Mouse (Mus musculus) midbrain, embryonic 11.5 days (tissue): ENCODE measurements around the gene Eif2a. TPM values are rescaled to one million over a fixed set of nuclear protein-coding genes. Genes with fewer than 3 reads are reported as not detected.

Source experiments
- ATAC-seq: fragments of 200-750 bp; cut with Nextera tagmentation; 2 replicates; pipeline ENCODE4 v1.8.0; 2017; ENCODE audit warnings: moderate TSS enrichment, moderate library complexity; ENCODE audit not compliant: low FRiP score
- DNase-seq: peaks from one replicate; pipeline ENCODE4 v3.0.0; 2015; ENCODE audit warnings: low spot score; ENCODE audit errors: missing footprints
- H3K27ac ChIP-seq: fragments of 300-500 bp; sonication (generic); 2 replicates; pipeline ENCODE4 v1.5.1; 2014; ENCODE audit warnings: low read depth, low read length
- H3K27me3 ChIP-seq: fragments of 300-500 bp; sonication (generic); 2 replicates; pipeline ENCODE4 v1.6.1; 2014; ENCODE audit warnings: mild to moderate bottlenecking, low read length, moderate library complexity, mixed read lengths; ENCODE audit not compliant: control insufficient read depth, insufficient read depth
- H3K36me3 ChIP-seq: fragments of 300-500 bp; sonication (generic); 2 replicates; pipeline ENCODE4 v1.6.1; 2014; ENCODE audit warnings: mild to moderate bottlenecking, low read length, moderate library complexity, mixed read lengths; ENCODE audit not compliant: control insufficient read depth, insufficient read depth
- H3K4me1 ChIP-seq: fragments of 300-500 bp; sonication (generic); 2 replicates; pipeline ENCODE4 v1.6.1; 2014; ENCODE audit warnings: low read length; ENCODE audit not compliant: control insufficient read depth, insufficient read depth
- H3K4me2 ChIP-seq: fragments of 300-500 bp; sonication (generic); 2 replicates; pipeline ENCODE4 v1.6.1; 2014; ENCODE audit warnings: mild to moderate bottlenecking, moderate library complexity
- H3K4me3 ChIP-seq: fragments of 300-500 bp; sonication (generic); 2 replicates; pipeline ENCODE4 v1.5.1; 2014; ENCODE audit warnings: low read depth, low read length
- H3K9ac ChIP-seq: fragments of 300-500 bp; sonication (generic); 2 replicates; pipeline ENCODE4 v1.6.1; 2014; ENCODE audit warnings: low read length
- H3K9me3 ChIP-seq: fragments of 300-500 bp; sonication (generic); 2 replicates; pipeline ENCODE4 v1.6.1; 2016; ENCODE audit warnings: low read length; ENCODE audit not compliant: control insufficient read depth
- WGBS: fragments of 180-500 bp; shearing (Covaris S2); extraction: QIAGEN DNeasy Blood & Tissue Kit; methylation state at CpG from one replicate; pipeline ENCODE4 v1.1.7; 2014; 5-methylcytosine and 5-hydroxymethylcytosine counted together
- polyA plus RNA-seq: library from polyadenylated mRNA; unstranded; fragments of >200 nt; fragmentation: Nextera tagmentation; extraction: Ambion mirVana; gene quantifications from 2 replicates; pipeline ENCODE4 v1.2.1, GENCODE M21; 2014

Eif2a gene
- polyA plus RNA-seq, 1 experiment from 2014 or later = 62.7 TPM

DNA sequence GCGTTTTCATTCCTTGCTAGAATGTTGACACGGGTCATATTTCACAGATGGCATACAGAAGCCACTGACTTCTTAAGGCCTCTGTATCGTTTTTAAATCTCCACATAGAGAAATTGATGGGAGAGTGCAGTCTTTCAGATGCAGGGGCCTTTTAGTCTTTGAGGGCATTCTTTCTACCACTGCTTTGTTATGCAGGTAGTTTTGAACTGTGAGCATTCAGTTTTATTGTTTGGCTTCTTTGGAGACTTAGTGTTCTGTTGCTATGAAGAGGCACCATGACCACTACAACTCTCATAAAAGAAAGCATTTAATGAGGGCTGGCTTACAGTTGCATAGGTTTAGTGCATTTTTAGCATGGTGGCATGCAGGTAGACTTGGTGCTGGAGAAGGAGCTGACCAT is 11.0 kb downstream of the Eif2a start:
- Histone ChIP-seq H3K9ac (no peak overlapping the region), H3K4me1 (no peaks in the 10 kb centered on the region), H3K4me3 (no peak overlapping the region), H3K4me2 (no peak overlapping the region), H3K27ac (no peak overlapping the region), H3K27me3 (no peaks in the 10 kb centered on the region), H3K36me3 (peaks cover 10% of the 10 kb centered on the region), H3K9me3 (no peaks in the 10 kb centered on the region)
- WGBS = 95% methylated on average over 3 of the region's 3 CpGs
- ATAC-seq (no peak), DNase-seq (no peak)

DNA sequence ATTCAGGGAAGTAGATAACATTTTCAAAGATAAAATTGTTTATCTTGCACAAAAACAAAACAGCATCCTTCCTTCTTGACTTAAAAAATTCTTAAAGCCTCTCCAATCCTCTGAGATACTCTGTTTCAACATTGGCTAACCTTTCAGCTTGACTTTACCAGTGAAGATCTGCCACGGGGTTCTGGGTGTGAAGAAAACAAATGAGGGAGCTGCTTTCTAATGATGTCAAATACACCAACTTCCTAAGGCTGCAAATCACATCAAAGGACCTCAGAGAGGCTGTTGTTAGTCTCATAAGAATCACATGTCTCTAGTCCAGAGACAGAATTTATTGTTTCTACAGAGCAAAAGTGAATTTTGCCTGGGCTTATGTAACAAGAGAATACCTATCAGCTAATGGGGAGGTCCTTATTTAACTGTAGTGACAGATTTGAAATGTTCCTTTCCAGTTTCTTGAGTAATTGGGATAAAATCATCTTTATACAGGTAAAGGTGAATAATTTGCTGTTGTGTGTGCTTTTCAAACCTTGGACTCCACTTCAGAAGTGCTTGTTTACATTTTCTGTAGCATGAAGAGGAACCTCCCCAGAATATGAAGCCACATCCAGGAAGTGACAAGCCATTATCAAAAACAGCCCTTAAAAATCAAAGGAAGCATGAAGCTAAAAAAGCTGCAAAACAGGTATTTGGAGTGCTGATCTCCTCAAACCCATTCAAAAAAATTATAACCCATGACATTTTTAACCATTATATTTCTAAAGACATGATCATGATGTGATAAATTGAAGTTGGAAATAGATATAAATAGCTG is 26.6 kb downstream of the Eif2a start:
- ATAC-seq = no peak
- 88% methylated on average over 1 of the region's 1 CpGs for WGBS

DNA sequence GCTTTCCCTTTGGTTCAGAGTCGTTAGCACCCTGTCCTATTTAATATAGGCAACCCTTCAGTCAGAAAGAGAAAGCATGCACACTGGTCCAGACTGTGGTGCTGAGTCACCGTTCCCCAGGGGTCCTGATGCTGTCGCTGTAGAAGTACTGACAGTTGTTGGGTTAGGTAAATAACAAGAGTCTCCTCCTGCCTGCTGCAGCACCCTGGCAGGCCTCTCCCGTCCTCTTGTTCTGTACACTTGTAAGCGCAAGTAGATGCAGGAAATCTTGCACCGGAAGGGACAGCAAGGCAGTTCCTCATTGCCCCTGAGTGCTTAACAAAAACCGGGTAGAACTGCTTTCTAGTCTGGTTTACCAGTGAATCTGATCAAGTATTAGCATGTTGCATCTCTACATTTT is 31.0 kb downstream of the Eif2a start:
- no peak for DNase-seq
- H3K9me3 ChIP-seq = no peaks in the 10 kb centered on the region
- WGBS = 79% methylated on average over 7 of the region's 7 CpGs
- H3K36me3 ChIP-seq = peaks cover 7% of the 10 kb centered on the region
- no peak overlapping the region for H3K27ac ChIP-seq
- no peak overlapping the region for H3K9ac ChIP-seq
- H3K4me2 ChIP-seq = no peak overlapping the region
- no peak for ATAC-seq
- H3K4me3 ChIP-seq = no peak overlapping the region
- no peaks in the 10 kb centered on the region for H3K27me3 ChIP-seq
- no peaks in the 10 kb centered on the region for H3K4me1 ChIP-seq

More for the DNA sequence above, 26.6 kb downstream of the Eif2a start:
- H3K27ac ChIP-seq = no peak overlapping the region
- no peak overlapping the region for H3K4me3 ChIP-seq
- DNase-seq = no peak
- no peaks in the 10 kb centered on the region for H3K4me1 ChIP-seq
- H3K4me2 ChIP-seq = no peak overlapping the region
- no peaks in the 10 kb centered on the region for H3K27me3 ChIP-seq
- H3K9ac ChIP-seq = no peak overlapping the region
- H3K36me3 ChIP-seq = peaks cover 9% of the 10 kb centered on the region
- H3K9me3 ChIP-seq = no peaks in the 10 kb centered on the region

DNA sequence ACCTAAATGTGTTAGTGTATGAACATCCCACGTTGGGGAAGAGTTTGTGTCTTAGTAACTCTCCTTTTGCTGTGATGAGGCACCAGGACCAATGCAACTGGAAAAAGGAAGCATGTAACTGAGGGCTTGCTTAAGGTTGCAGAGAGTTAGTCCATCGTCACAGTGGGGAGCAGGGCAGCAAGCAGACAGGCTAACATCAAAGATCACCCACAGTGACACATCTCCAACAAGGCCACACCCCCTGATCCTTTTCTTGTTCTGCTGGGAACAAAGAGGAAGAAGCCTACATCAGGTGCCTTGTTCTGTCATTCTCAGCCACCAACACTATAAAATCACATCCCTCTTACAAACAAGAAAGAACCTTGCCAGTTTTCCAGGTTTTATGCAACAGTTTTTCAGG is 34.3 kb downstream of the Eif2a start:
- no peak for DNase-seq

DNA sequence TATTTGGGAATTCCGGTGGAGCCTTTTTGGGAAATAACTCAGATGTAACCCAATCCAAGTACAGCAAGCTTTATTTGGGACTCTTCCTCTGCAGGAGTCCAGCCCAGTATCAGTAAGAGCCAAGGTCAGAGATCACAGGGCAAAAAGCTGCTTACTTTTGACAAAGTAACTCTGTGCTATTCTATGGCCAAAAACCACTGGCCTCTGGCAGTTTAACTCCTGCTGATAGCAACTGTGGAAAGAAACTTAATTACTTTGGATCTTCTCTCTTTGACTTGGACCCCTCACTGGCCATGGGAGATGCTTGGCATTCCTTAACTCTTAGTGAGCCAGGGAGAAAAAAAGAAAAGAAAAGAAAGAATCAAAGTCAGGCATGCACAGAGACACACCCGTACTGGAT is 35.8 kb downstream of the Eif2a start:
- H3K9ac ChIP-seq = no peak overlapping the region
- H3K36me3 ChIP-seq = peaks cover 2% of the 10 kb centered on the region; the same call in 1 of the 2 replicates
- no peak overlapping the region for H3K4me3 ChIP-seq
- 13% methylated on average over 2 of the region's 2 CpGs for WGBS
- H3K27ac ChIP-seq = no peak overlapping the region
- no peaks in the 10 kb centered on the region for H3K4me1 ChIP-seq
- DNase-seq (no peak), ATAC-seq (no peak)
- no peaks in the 10 kb centered on the region for H3K27me3 ChIP-seq
- H3K9me3 ChIP-seq = no peaks in the 10 kb centered on the region
- H3K4me2 ChIP-seq = no peak overlapping the region

More for the DNA sequence above, 34.3 kb downstream of the Eif2a start:
- no peak for ATAC-seq
- Histone ChIP-seq H3K4me2 (no peak overlapping the region), H3K9me3 (no peaks in the 10 kb centered on the region), H3K36me3 (peaks cover 2% of the 10 kb centered on the region; the same call in 1 of the 2 replicates), H3K27ac (no peak overlapping the region), H3K9ac (no peak overlapping the region), H3K4me1 (no peaks in the 10 kb centered on the region), H3K27me3 (no peaks in the 10 kb centered on the region), H3K4me3 (no peak overlapping the region)
- 33% methylated on average over 2 of the region's 2 CpGs for WGBS

DNA sequence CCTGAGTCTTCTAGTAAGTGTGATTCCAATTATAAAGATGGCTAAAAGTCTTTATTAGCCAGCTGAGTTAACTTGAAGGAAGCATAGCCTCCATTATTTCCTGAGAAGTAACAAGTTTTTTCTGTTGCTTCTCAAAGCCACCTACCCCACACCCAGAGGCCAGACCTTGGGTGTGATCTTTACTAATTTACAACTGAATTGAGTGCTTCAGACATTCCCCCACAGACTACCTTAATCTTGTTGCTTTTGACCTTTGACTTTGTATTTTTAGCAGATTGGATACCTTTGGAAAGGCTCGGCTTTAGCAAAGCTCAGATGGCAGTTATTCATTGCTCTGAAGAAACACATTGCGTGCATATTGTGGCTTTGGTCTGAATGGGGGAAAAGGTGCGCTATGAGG is 45.2 kb downstream of the Eif2a start:
- no peaks in the 10 kb centered on the region for H3K36me3 ChIP-seq
- no peaks in the 10 kb centered on the region for H3K9me3 ChIP-seq
- no peak for DNase-seq
- no peak overlapping the region for H3K9ac ChIP-seq
- no peak overlapping the region for H3K27ac ChIP-seq
- no peak overlapping the region for H3K4me3 ChIP-seq
- no peaks in the 10 kb centered on the region for H3K27me3 ChIP-seq
- ATAC-seq = no peak
- WGBS = 86% methylated on average over 3 of the region's 3 CpGs
- H3K4me2 ChIP-seq = no peak overlapping the region
- no peaks in the 10 kb centered on the region for H3K4me1 ChIP-seq

DNA sequence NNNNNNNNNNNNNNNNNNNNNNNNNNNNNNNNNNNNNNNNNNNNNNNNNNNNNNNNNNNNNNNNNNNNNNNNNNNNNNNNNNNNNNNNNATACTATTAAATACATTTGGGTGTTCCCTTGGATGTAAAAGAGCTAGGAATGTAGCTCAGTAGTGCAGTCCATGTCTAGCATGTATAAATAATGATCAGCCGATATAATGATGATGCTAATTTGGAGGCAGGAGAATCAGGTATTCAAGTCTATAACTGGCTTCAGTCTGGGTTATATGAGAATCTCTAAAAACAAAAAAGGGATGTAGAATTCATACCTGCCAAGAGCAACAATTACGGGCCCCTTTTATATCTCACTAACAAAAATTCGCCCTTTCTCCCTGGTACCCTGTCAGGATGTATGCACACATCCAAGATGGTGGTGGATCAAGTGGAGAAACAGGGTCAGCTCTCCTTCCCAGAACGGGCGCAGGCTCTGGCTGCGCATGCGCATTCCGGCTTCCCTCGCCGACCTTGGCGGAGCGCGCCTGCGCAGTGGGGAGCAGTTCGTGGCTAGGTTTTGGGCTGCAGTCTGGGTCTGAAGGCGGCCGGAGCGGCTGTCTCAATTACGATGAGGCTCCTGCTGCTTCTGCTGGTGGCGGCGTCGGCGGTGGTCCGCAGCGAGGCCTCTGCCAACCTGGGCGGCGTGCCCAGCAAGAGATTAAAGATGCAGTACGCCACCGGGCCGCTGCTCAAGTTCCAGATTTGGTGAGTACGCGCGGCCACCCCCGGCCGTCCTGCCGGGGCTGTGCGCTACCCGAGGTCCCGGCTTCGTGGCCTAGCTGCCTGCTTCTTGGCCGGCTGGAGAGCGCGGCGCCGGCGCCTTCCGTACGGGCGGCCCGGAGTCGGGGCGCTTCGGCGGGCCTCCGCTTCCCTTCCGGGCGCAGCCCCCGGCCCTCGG is 50.8 kb downstream of the Eif2a start, which contains the start of gene Selenot:
TSS of gene Selenot (plus strand) at position 500 of the 930 bp plus-strand sequence.
- Histone ChIP-seq H3K27me3 (no peaks in the 10 kb centered on the region), H3K4me3 (peak within 1 kb of the TSS; percentile 95), H3K4me1 (peaks cover 4% of the 10 kb centered on the region), H3K4me2 (peak within 1 kb of the TSS; percentile 57), H3K9ac (peak within 1 kb of the TSS; percentile 99), H3K27ac (peak within 1 kb of the TSS; percentile 98), H3K36me3 (peaks cover 6% of the 10 kb centered on the region; the same call in 1 of the 2 replicates), H3K9me3 (no peaks in the 10 kb centered on the region)
- WGBS = 2% methylated on average over 58 of the region's 59 CpGs
- peak; percentile 100 for DNase-seq
- peak; percentile 94 for ATAC-seq

DNA sequence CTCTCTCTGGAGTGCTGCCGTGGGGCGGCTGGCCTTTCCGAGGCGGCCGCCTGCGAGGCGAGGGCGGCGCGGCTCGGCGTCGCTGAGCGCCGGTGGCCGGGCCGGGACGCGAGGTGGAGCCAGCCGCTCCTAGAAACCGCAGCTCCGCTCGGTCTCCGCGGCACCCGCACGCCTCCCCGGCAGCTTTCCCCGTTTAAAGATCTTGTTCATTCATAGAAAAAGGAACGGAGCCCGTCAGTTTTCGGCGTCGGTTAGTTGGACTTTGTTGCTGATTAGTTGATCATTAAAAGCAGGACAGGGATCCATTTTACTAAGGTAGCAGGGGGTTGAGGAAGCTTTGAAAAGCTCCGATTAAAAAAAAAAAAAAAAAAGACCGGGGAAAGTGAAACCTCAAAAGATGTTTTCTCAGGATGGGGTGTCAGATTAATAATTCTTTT is 51.5 kb downstream of the Eif2a start:
- H3K9ac ChIP-seq = peak overlapping the region; percentile 99
- no peaks in the 10 kb centered on the region for H3K9me3 ChIP-seq
- peak overlapping the region; percentile 98 for H3K27ac ChIP-seq
- peak overlapping the region; percentile 57 for H3K4me2 ChIP-seq
- WGBS = under 1% methylated on average over 36 of the region's 36 CpGs
- no peaks in the 10 kb centered on the region for H3K27me3 ChIP-seq
- peaks cover 4% of the 10 kb centered on the region for H3K4me1 ChIP-seq
- ATAC-seq (peak; percentile 79), DNase-seq (peak; percentile 95)
- peaks cover 6% of the 10 kb centered on the region; the same call in 1 of the 2 replicates for H3K36me3 ChIP-seq
- H3K4me3 ChIP-seq = peak overlapping the region; percentile 95
